Mouse (Mus musculus) ES-E14 (cell line): Measurements from ENCODE around the gene Rara. TPM values are rescaled to one million over a fixed set of nuclear protein-coding genes. Genes with fewer than 3 reads are reported as not detected.

Experiments
- DNase-seq: peaks from one replicate; pipeline ENCODE4 v3.0.0-alpha.2; 2013; ENCODE audit warnings: low read depth, low spot score
- H3K27ac ChIP-seq: 2 replicates; pipeline ENCODE4 v1.5.1; 2012; ENCODE audit warnings: low read depth, mild to moderate bottlenecking, low read length, moderate library complexity, mixed read lengths; ENCODE audit not compliant: poor library complexity, insufficient read depth, severe bottlenecking
- H3K36me3 ChIP-seq: 2 replicates; pipeline ENCODE4 v1.6.1; 2012; ENCODE audit warnings: mild to moderate bottlenecking, low read length, moderate library complexity, mixed read lengths; ENCODE audit not compliant: control insufficient read depth, poor library complexity, insufficient read depth, severe bottlenecking
- H3K4me1 ChIP-seq, 2 experiments: fragments of 150-350 bp in 1 of 2; sonication (generic) in 1 of 2; 2 replicates each; pipeline ENCODE4 v1.6.1; 2012; ENCODE audit warnings: low read length in 2 of 2, mild to moderate bottlenecking in 1 of 2, mixed read lengths in 1 of 2; ENCODE audit not compliant: control insufficient read depth in 2 of 2, insufficient read depth in 2 of 2, poor library complexity in 1 of 2
- H3K4me3 ChIP-seq, 2 experiments: fragments of 150-350 bp in 1 of 2; sonication (generic) in 1 of 2; 2 replicates each; pipeline ENCODE4 v1.5.1; 2012; ENCODE audit warnings: low read length in 2 of 2, low read depth in 1 of 2, mild to moderate bottlenecking in 1 of 2, mixed read lengths in 1 of 2; ENCODE audit not compliant: insufficient read depth in 1 of 2, poor library complexity in 1 of 2, severe bottlenecking in 1 of 2
- H3K9ac ChIP-seq: 2 replicates; pipeline ENCODE4 v1.6.1; 2012; ENCODE audit warnings: low read depth, mild to moderate bottlenecking, low read length, mixed read lengths; ENCODE audit not compliant: poor library complexity, insufficient read depth, severe bottlenecking
- H3K9me3 ChIP-seq: fragments of 150-350 bp; sonication (generic); 2 replicates; pipeline ENCODE4 v1.6.1; 2012; ENCODE audit warnings: low read depth, mild to moderate bottlenecking, low read length; ENCODE audit not compliant: control insufficient read depth, insufficient read depth
- CHD2 ChIP-seq: IDR thresholded peaks from 2 replicates; pipeline ENCODE4 v1.6.1; 2014; ENCODE audit warnings: mild to moderate bottlenecking, low read depth, low read length, inconsistent platforms
- HCFC1 ChIP-seq: IDR thresholded peaks from 2 replicates; pipeline ENCODE4 v1.6.1; 2012; ENCODE audit warnings: low read length, inconsistent platforms, borderline replicate concordance; ENCODE audit not compliant: insufficient read depth
- MAFK ChIP-seq: IDR thresholded peaks from 2 replicates; pipeline ENCODE4 v1.6.1; 2014; ENCODE audit warnings: mild to moderate bottlenecking, low read depth, low read length, inconsistent platforms; ENCODE audit not compliant: insufficient read depth
- ZC3H11A ChIP-seq: IDR thresholded peaks from 2 replicates; pipeline ENCODE4 v1.6.1; 2012; ENCODE audit warnings: low read depth, mild to moderate bottlenecking, inconsistent platforms, low read length, borderline replicate concordance
- ZNF384 ChIP-seq: IDR thresholded peaks from 2 replicates; pipeline ENCODE4 v1.6.1; 2012; ENCODE audit warnings: low read depth, low read length, inconsistent platforms
- in situ Hi-C, 2 experiments: fragments of 600-800 bp; cut with MboI; formaldehyde crosslinking; loops; one replicate each; pipeline ENCODE4 v1.15.1; 2025; ENCODE audit warnings: low sequenced_read_pairs in 2 of 2, inconsistent platforms in 1 of 2; ENCODE audit not compliant: unreplicated experiment in 2 of 2
- total RNA-seq: library from RNA; depleted of rRNA; stranded (reverse); fragments of 300-350 nt; gene quantifications from 2 replicates; pipeline ENCODE4 v1.2.3, GENCODE M21; 2012

Rara gene
- total RNA-seq, 1 experiment, result 25.8 TPM

DNA sequence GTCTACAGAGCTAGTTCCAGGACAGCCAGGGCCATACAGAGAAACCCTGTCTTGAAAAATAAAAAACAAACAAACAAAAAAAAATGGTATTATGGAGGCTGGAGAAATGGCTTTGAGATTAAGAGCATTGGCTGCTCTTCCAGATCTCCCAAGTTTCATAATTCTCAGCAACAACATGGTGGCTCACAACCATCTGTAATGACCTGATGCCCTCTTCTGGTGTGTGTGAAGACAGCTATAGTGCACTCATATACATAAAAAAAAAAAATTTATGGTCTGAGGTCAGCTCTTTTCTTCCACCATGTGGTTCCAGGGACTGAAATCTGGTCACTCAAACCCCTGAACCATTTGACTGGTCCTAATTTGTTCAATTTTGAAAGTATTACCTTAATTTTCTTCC lies 71.2 kb downstream of the Rara start:
- Histone ChIP-seq H3K9ac (no peak overlapping the region), H3K4me3 (no peak overlapping the region), H3K9me3 (no peaks in the 10 kb centered on the region), H3K36me3 (peaks cover 80% of the 10 kb centered on the region), H3K4me1 (no peaks in the 10 kb centered on the region; a peak in 1 of 4 replicates), H3K27ac (no peak overlapping the region)
- DNase-seq, result no peak
- in situ Hi-C loops, result no loop called here
- TF ChIP-seq ZNF384, result no peak

DNA sequence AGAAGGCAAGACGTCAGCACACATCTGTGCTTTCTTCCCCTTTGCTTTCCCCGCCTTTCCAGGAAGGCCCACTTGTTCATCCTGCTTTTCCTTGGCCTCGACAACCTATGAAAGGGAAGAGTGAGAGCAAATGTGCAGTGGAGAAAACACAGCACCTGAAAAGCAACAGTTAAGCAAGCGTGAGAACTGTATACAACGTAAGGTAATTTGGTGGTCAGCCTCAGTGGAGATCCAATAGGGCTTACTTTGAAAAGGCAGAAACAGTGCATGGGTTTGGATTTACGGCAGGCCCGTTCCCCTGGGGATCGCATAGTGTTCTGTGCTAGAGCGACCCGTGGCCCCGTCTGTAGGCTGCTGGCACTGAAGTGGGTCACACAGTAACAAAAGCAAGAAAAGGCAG lies 71.6 kb downstream of the Rara start:
- Histone ChIP-seq H3K27ac (no peak overlapping the region), H3K36me3 (peaks cover 80% of the 10 kb centered on the region), H3K9me3 (no peaks in the 10 kb centered on the region), H3K9ac (no peak overlapping the region), H3K4me3 (no peak overlapping the region), H3K4me1 (no peaks in the 10 kb centered on the region; a peak in 1 of 4 replicates)
- in situ Hi-C loops, result no loop called here
- no peak for DNase-seq
- no peak for TF ChIP-seq CHD2
- TF ChIP-seq ZC3H11A, result no peak
- no peak for TF ChIP-seq MAFK
- no peak for TF ChIP-seq ZNF384
- no peak for TF ChIP-seq HCFC1

DNA sequence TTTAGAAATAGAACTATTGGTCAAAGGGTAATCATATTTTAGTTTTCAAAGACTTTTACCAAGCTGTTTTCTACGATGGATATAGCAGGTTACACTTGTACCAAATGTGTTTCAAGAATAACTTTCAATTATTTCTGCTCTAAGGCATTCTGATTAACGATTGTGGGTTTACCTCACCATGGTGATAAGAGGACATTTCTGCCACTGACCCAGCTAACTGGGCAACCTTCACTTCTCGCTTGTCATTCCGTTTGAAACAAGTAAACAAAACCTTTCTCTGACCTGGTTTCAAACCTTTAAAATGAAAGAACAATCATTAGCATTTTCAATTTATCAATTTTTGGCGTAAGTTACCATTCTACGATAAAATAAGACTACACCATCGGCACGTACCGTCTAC lies 79.2 kb downstream of the Rara start:
- no peak for DNase-seq
- H3K4me1 ChIP-seq, result no peaks in the 10 kb centered on the region
- in situ Hi-C loops, result loop anchor here (10.0 to 25.0 kb wide), 4 partner anchors 92 to 1844 kb away; partner anchors contain the start of gene Tbkbp1 (in 1 of the 2)
- no peak overlapping the region for H3K4me3 ChIP-seq
- no peak overlapping the region for H3K9ac ChIP-seq
- peaks cover 67% of the 10 kb centered on the region for H3K36me3 ChIP-seq
- no peak overlapping the region for H3K27ac ChIP-seq
- H3K9me3 ChIP-seq, result no peaks in the 10 kb centered on the region
- no peak for TF ChIP-seq ZNF384

DNA sequence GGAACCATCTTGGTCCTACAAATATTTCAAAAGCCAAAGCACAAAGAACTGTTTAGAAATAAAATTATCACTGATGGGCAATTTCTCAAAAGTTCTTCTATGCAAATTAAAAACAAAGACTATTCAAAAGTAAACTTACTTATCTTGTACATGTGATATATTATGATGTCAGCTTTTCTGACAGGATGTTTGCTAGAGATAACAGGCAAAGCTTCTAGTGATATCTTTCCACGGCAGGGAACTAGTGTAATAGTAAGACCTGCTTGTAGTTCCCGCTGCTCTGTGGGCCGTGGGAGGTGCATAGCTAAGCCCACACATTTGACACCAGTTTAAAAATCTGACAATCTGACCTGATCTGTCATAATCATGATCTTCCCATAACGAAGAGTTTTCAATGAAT lies 82.5 kb downstream of the Rara start:
- DNase-seq, result no peak
- H3K9ac ChIP-seq, result no peak overlapping the region
- TF ChIP-seq MAFK (no peak), ZNF384 (no peak), ZC3H11A (no peak), CHD2 (no peak), HCFC1 (no peak)
- in situ Hi-C loops, result loop anchor here (5.0 to 25.0 kb wide), 3 partner anchors 773 to 1848 kb away; partner anchors contain the start of gene Tbkbp1 (in 1 of the 2)
- no peaks in the 10 kb centered on the region for H3K9me3 ChIP-seq
- H3K36me3 ChIP-seq, result peaks cover 71% of the 10 kb centered on the region
- no peak overlapping the region for H3K27ac ChIP-seq
- no peak overlapping the region for H3K4me3 ChIP-seq
- no peaks in the 10 kb centered on the region for H3K4me1 ChIP-seq

DNA sequence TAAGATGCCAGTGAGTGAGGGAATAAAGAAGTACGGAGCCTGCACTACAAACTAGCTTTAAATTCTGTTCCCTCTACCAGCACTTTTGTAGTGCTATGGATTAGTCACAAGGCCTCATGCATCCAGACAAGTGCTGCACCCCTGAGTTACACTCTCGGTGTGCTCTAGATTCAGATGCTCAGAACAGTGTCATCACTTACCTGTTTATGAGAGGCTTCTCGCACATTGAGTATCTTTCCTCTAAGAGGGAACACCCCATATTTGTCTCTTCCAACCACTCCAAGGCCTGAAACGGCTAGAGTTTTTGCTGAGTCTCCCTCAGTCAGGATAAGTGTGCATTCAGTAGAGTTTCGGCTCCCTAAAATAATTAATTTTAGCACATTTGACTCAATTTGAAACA lies 83.1 kb downstream of the Rara start:
- TF ChIP-seq HCFC1 (no peak), MAFK (no peak), ZNF384 (no peak), CHD2 (no peak)

More for the DNA sequence above, 83.1 kb downstream of the Rara start:
- H3K4me3 ChIP-seq, result no peak overlapping the region
- peaks cover 74% of the 10 kb centered on the region for H3K36me3 ChIP-seq
- no peak overlapping the region for H3K9ac ChIP-seq
- DNase-seq, result no peak
- no peak overlapping the region for H3K27ac ChIP-seq
- in situ Hi-C loops, result loop anchor here (5.0 to 25.0 kb wide), 3 partner anchors 773 to 1848 kb away; partner anchors contain the start of gene Tbkbp1 (in 1 of the 2)
- no peaks in the 10 kb centered on the region for H3K4me1 ChIP-seq
- H3K9me3 ChIP-seq, result no peaks in the 10 kb centered on the region
